Mouse (Mus musculus): Measurements from ENCODE around the gene Gucy2g. TPM values are rescaled to one million over a fixed set of nuclear protein-coding genes. Genes with fewer than 3 reads are reported as not detected.

Gene Gucy2g
- polyA plus RNA-seq, 1 experiment from 2014 or later, result 0.07 TPM

DNA sequence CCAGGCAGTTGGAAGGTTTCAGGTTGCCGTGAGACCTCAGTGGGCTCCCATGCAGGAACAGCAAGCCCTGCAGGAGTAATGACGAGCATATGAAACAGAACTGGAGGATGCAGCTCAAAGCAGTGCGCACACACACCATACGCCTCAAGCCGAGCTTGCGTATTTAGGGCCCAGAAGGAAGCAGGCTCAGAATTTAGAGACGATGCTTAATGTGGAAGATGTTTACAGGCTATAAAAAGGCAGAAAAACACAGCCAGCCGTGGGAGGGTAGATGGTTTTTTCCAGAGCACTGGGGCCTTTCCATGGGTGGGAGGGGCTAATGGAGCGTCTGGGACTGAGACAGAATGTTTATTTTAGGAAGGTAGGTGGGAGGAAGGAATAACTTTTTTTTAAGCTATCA lies 23.7 kb downstream of the Gucy2g start:
- Histone ChIP-seq H3K4me2 (replicated peaks) (no peak overlapping the region), H3K36me3 (no peaks in the 10 kb centered on the region), H3K9ac (replicated peaks) (no peak overlapping the region), H3K4me3 (replicated peaks) (no peak overlapping the region), H3K27me3 (0 out of 2 replicates have a peak, but pooled peaks cover 4% of the 10 kb centered on the region), H3K9me3 (no peaks in the 10 kb centered on the region), H3K27ac (no peak overlapping the region), H3K4me1 (replicated peaks) (peaks cover 14% of the 10 kb centered on the region)
- WGBS, result 86% methylated on average over 9 of the region's 9 CpGs
- ATAC-seq, result no peak

GRCm38 (mm10) chr19:55216876-55217275 lies 24.2 kb downstream of the Gucy2g start:
- 92% methylated on average over 4 of the region's 4 CpGs for WGBS
- Histone ChIP-seq H3K4me2 (replicated peaks) (no peak overlapping the region), H3K4me1 (replicated peaks) (peaks cover 14% of the 10 kb centered on the region)

DNA sequence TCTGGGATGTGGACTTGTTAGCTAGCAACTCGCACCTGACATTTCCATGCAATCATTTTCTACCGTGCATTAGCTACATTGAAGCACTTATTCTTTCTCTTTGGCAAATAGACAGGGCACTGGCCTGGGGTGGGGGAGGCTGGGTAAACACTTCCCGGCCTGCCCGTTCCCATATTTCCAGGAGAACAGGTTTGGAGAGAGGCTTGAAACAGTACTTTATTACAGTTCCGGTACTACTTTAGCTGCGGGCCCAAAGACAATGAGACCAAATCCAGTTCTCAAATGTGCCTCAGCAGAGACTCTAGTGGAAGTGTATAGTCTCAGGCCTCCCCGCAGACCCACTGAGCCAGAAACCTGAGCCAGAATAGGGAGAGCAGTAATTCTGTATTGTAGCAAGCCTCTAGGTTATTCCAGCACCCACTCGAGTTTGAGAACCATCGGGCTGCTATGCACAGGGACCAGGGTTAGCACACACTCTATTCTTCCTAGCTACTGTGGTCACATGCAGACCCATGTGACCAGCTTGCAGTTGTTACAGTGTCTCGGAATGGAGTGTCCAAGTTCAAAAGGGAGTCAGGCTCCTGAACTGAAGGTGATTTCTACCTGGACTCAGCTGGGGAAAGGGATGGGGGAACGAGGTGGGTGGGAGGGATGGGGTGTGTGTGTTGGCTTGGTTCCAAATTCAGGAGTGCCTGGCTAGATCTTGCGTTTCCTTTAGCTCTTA lies 27.3 kb downstream of the Gucy2g start:
- Histone ChIP-seq H3K27me3 (no peaks in the 10 kb centered on the region), H3K9me3 (no peaks in the 10 kb centered on the region), H3K4me3 (replicated peaks) (no peak overlapping the region), H3K27ac (no peak overlapping the region), H3K4me2 (replicated peaks) (no peak overlapping the region), H3K36me3 (no peaks in the 10 kb centered on the region), H3K9ac (replicated peaks) (no peak overlapping the region), H3K4me1 (replicated peaks) (peaks cover 8% of the 10 kb centered on the region)
- 89% methylated on average over 12 of the region's 12 CpGs for WGBS
- no peak for ATAC-seq

More at GRCm38 (mm10) chr19:55216876-55217275, 24.2 kb downstream of the Gucy2g start:
- H3K27me3 ChIP-seq, result 0 out of 2 replicates have a peak, but pooled peaks cover 4% of the 10 kb centered on the region
- no peak overlapping the region for H3K27ac ChIP-seq
- H3K4me3 ChIP-seq (replicated peaks), result no peak overlapping the region
- ATAC-seq, result no peak
- H3K9me3 ChIP-seq, result no peaks in the 10 kb centered on the region
- no peak overlapping the region for H3K9ac ChIP-seq (replicated peaks)
- H3K36me3 ChIP-seq, result no peaks in the 10 kb centered on the region

DNA sequence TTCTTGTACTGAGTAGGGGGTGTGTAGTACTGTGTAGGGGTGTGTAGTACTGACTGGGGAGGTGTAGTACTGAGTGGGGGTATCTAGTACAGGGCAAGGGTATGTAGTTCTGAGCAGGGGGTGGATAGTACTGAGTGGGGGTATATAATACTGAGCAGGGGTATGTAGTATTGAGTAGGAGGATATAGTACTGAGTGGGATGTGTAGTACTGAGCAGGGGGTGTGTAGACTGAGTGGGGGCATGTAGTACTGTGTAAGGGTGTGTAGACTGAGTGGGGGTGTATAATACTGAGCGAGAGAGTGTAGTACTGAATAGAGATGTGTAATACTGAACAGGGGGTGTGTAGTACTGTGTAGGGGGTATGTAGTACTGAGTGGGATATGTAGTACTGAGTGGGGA lies 29.3 kb downstream of the Gucy2g start:
- Histone ChIP-seq H3K36me3 (no peaks in the 10 kb centered on the region), H3K9me3 (no peaks in the 10 kb centered on the region), H3K4me1 (replicated peaks) (no peaks in the 10 kb centered on the region), H3K4me3 (replicated peaks) (no peak overlapping the region), H3K27ac (no peak overlapping the region), H3K9ac (replicated peaks) (no peak overlapping the region), H3K4me2 (replicated peaks) (no peak overlapping the region), H3K27me3 (peaks cover 7% of the 10 kb centered on the region; the same call in 1 of the 2 replicates)
- 0 out of 2 replicates have a peak, but pooled peaks have one; percentile 27 for ATAC-seq
- WGBS, result 94% methylated on average over 1 of the region's 1 CpGs

DNA sequence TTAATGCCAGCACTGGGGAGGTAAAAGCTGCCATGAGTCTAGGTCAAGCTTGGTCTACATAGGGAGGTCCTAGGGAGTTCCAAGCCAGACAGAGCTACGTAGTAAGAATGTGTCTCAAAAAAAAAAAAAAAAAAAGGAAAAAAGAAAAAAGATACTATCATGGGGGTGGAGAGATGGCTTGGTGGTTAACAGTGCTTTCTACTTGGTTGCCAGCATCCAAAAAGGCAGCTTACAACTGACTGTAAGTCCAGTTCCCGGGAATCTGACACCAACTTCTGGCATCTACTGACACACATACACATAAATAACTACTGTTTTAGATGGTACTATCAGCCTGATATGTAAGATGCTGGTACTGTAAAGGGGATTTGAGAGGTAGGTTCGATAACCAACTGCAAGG lies 32.0 kb downstream of the Gucy2g start:
- Histone ChIP-seq H3K27ac (no peak overlapping the region), H3K4me3 (replicated peaks) (no peak overlapping the region), H3K9me3 (no peaks in the 10 kb centered on the region), H3K36me3 (no peaks in the 10 kb centered on the region), H3K9ac (replicated peaks) (no peak overlapping the region), H3K4me1 (replicated peaks) (no peaks in the 10 kb centered on the region), H3K4me2 (replicated peaks) (no peak overlapping the region), H3K27me3 (peaks cover 7% of the 10 kb centered on the region; the same call in 1 of the 2 replicates)
- 85% methylated on average over 3 of the region's 3 CpGs for WGBS
- no peak for ATAC-seq

DNA sequence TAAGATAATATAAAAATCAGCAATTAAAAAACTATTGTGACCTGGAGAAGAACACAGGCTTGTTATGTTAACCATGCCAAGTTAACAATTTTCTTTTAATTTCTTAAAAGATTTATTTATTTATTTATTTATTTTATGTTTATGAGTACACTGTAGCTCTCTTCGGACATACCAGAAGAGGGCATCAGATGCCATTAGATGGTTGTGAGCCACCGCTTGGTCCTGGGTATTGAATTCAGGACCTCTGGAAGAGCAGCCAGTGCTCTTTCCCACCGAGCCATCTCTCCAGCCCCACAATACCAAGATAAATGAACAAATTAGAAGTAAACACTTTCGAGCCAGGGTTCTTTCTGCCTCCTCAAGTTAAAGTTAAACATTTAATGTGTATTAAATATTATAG lies 32.4 kb downstream of the Gucy2g start:
- H3K36me3 ChIP-seq, result no peaks in the 10 kb centered on the region
- H3K4me3 ChIP-seq (replicated peaks), result no peak overlapping the region
- H3K27me3 ChIP-seq, result peaks cover 7% of the 10 kb centered on the region; the same call in 1 of the 2 replicates
- no peaks in the 10 kb centered on the region for H3K9me3 ChIP-seq
- WGBS, result 86% methylated on average over 4 of the region's 4 CpGs
- H3K4me1 ChIP-seq (replicated peaks), result no peaks in the 10 kb centered on the region
- no peak overlapping the region for H3K4me2 ChIP-seq (replicated peaks)
- no peak for ATAC-seq
- H3K27ac ChIP-seq, result no peak overlapping the region
- H3K9ac ChIP-seq (replicated peaks), result no peak overlapping the region

DNA sequence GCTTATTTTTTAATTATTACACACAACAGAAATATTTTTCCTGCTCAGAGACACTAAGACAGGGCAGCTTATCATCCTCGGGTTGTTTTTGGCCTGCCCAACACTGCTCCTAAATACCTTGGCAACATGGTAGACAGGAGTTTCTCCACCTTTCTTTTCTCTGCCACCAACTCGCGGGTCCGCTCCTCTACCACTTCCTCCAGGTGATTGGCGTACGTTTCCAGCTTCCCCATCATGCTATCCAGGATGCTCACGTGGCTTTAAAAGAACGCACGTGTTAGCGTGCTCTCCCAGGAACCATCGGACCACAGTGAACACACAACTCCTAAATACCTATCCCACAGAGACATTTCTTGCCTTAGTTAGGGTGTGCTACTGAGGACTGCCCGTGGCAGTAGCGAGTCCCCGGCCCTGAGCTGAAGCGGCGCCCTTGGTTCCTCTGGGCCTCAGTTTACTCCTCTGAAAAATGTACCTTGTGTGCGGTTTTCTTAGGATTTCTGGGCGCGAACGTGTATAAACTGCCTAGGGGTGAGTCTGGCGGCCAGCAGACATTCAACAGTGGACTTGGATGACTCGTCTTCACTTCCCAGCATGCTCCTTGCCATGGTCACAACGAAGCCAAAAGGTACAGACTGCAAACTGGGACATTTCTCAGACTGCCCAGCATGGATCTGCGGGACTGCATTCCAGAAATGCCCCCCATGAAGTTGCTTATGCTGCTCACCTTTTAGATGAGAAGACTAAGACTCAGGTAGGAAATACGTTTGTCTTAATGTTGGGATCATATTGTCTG lies 33.1 kb downstream of the Gucy2g start:
- Histone ChIP-seq H3K4me3 (replicated peaks) (no peak overlapping the region), H3K9me3 (no peaks in the 10 kb centered on the region), H3K27me3 (peaks cover 7% of the 10 kb centered on the region; the same call in 1 of the 2 replicates), H3K9ac (replicated peaks) (no peak overlapping the region), H3K4me1 (replicated peaks) (no peaks in the 10 kb centered on the region), H3K27ac (no peak overlapping the region), H3K4me2 (replicated peaks) (no peak overlapping the region), H3K36me3 (no peaks in the 10 kb centered on the region)
- 69% methylated on average over 25 of the region's 25 CpGs for WGBS
- no peak for ATAC-seq

GRCm38 (mm10) chr19:55207205-55207604 lies 33.8 kb downstream of the Gucy2g start:
- 55% methylated on average over 6 of the region's 6 CpGs for WGBS
- H3K4me3 ChIP-seq (replicated peaks), result no peak overlapping the region
- H3K27ac ChIP-seq, result no peak overlapping the region
- ATAC-seq, result no peak
- H3K27me3 ChIP-seq, result peaks cover 7% of the 10 kb centered on the region; the same call in 1 of the 2 replicates
- H3K4me2 ChIP-seq (replicated peaks), result no peak overlapping the region
- no peak overlapping the region for H3K9ac ChIP-seq (replicated peaks)
- H3K36me3 ChIP-seq, result no peaks in the 10 kb centered on the region
- no peaks in the 10 kb centered on the region for H3K4me1 ChIP-seq (replicated peaks)
- H3K9me3 ChIP-seq, result no peaks in the 10 kb centered on the region

DNA sequence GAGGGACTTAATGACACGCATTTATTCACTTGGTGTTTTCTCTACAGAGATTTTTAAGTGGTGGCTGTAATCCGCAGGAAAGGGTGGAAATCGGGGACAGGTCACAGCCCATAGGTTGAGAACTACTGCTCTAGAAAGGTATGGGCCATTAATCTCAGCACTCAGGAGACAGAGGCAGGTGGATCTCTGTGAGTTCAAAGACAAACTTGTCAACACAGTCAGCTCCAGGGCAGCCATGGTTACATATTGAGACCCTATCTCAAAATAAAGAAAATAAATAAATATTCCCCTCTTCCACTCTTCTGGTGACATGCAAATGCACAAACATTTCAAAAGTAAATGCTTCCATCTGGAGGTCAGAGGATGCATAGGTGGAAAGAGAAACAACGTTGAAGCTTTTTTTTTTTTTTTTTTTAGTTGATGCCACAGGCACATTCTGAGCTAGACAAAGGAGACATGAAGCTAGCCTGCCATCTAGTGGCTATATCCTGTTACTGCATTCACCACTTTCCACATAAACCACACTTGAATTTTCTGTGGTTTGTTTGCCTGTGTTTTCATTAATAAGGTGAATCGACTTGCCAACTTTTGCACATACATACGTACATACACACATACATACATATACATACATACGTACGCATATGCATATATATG lies 34.4 kb downstream of the Gucy2g start:
- Histone ChIP-seq H3K9ac (replicated peaks) (no peak overlapping the region), H3K9me3 (no peaks in the 10 kb centered on the region), H3K27me3 (peaks cover 7% of the 10 kb centered on the region; the same call in 1 of the 2 replicates), H3K27ac (no peak overlapping the region), H3K4me3 (replicated peaks) (no peak overlapping the region), H3K4me2 (replicated peaks) (no peak overlapping the region), H3K36me3 (no peaks in the 10 kb centered on the region), H3K4me1 (replicated peaks) (no peaks in the 10 kb centered on the region)
- 37% methylated on average over 8 of the region's 8 CpGs for WGBS
- 0 out of 2 replicates have a peak, but pooled peaks have one; percentile 30 for ATAC-seq

- Histone ChIP-seq H3K36me3 (no peaks in the 10 kb centered on the region), H3K4me2 (replicated peaks) (no peak overlapping the region), H3K4me1 (replicated peaks) (peaks cover 3% of the 10 kb centered on the region; the same call in 1 of the 2 replicates)
Observed at GRCm38 (mm10) chr19:55198303-55198702, 42.7 kb downstream of the Gucy2g start.

GRCm38 (mm10) chr19:55195574-55195973 lies 45.5 kb downstream of the Gucy2g start:
- peaks cover 5% of the 10 kb centered on the region; the same call in 1 of the 2 replicates for H3K27me3 ChIP-seq
- H3K9ac ChIP-seq (replicated peaks), result no peak overlapping the region
- H3K27ac ChIP-seq, result no peak overlapping the region
- no peak overlapping the region for H3K4me2 ChIP-seq (replicated peaks)
- H3K9me3 ChIP-seq, result no peaks in the 10 kb centered on the region
- H3K4me1 ChIP-seq (replicated peaks), result peaks cover 7% of the 10 kb centered on the region; the same call in 1 of the 2 replicates
- 98% methylated on average over 3 of the region's 3 CpGs for WGBS
- ATAC-seq, result no peak
- no peaks in the 10 kb centered on the region for H3K36me3 ChIP-seq
- H3K4me3 ChIP-seq (replicated peaks), result no peak overlapping the region

More at GRCm38 (mm10) chr19:55198303-55198702, 42.7 kb downstream of the Gucy2g start:
- H3K27me3 ChIP-seq, result peaks cover 5% of the 10 kb centered on the region; the same call in 1 of the 2 replicates
- ATAC-seq, result peak; percentile 73; the same call in 1 of the 2 replicates
- H3K9me3 ChIP-seq, result no peaks in the 10 kb centered on the region
- 36% methylated on average over 5 of the region's 5 CpGs for WGBS
- no peak overlapping the region for H3K27ac ChIP-seq
- H3K9ac ChIP-seq (replicated peaks), result no peak overlapping the region
- no peak overlapping the region for H3K4me3 ChIP-seq (replicated peaks)

Measured in midbrain, embryonic 13.5 days (tissue).